Mouse (Mus musculus) kidney, adult 10 weeks (tissue): Measurements from ENCODE around the gene Gria4. TPM values are rescaled to one million over a fixed set of nuclear protein-coding genes. Genes with fewer than 3 reads are reported as not detected.

Experiments
- polyA plus RNA-seq: library from polyadenylated mRNA; stranded (reverse); fragments of 350-450 nt; fragmentation: Illumina TruSeq; extraction: RNeasy Lipid Tissue Mini Kit (QIAGEN cat#74804); gene quantifications from one replicate; pipeline ENCODE4 v1.2.3, GENCODE M21; 2014; ENCODE audit warnings: low read depth, low replicate concordance

Gene Gria4
- 3.8 TPM for polyA plus RNA-seq

GRCm38 (mm10) chr9:4795544-4796288 is at the start of gene Gria4:
TSS of gene Gria4 (minus strand) at chr9:4796234.

GRCm38 (mm10) chr9:4375828-4376639 is 420.0 kb downstream of the Gria4 start, which contains the start of gene Msantd4:
TSS of gene Msantd4 (plus strand) at chr9:4376562.

